Mouse (Mus musculus) MEL (cell line): ENCODE measurements at regions not wholly inside any gene's neighbourhood (a gene's known extent, or its start where the extent isn't known, plus 50 kb on each side); places are given as distances from the start of the nearest gene placed in this dataset.

ENCODE experiments used
- BHLHE40 ChIP-seq: IDR thresholded peaks from 2 replicates; pipeline ENCODE4 v1.6.1; 2012; ENCODE audit warnings: low read depth, mild to moderate bottlenecking, inconsistent platforms, low read length, improper control_type of control experiment, borderline replicate concordance
- CTCF ChIP-seq, 3 experiments: IDR thresholded peaks in 2 of 3; conservative IDR thresholded peaks in 1 of 3; 2 replicates each; pipeline ENCODE4 v1.5.1; 2011 to 2012; ENCODE audit warnings: low read length in 3 of 3, low read depth in 2 of 3, mild to moderate bottlenecking in 2 of 3, improper control_type of control experiment in 1 of 3, inconsistent platforms in 1 of 3, mixed read lengths in 1 of 3, moderate library complexity in 1 of 3; ENCODE audit not compliant: control insufficient read depth in 1 of 3, insufficient read depth in 1 of 3, poor library complexity in 1 of 3, severe bottlenecking in 1 of 3
- ELF1 ChIP-seq: IDR thresholded peaks from 2 replicates; pipeline ENCODE4 v1.6.1; 2014; ENCODE audit warnings: low read depth, mild to moderate bottlenecking, inconsistent platforms, low read length, improper control_type of control experiment, moderate library complexity
- EP300 ChIP-seq, 2 experiments: IDR thresholded peaks; 2 replicates each; pipeline ENCODE4 v1.6.1; 2011; ENCODE audit warnings: improper control_type of control experiment in 2 of 2, low read length in 2 of 2, low read depth in 1 of 2, mild to moderate bottlenecking in 1 of 2
- GATA1 ChIP-seq: IDR thresholded peaks from 2 replicates; pipeline ENCODE4 v1.6.1; 2011; ENCODE audit warnings: low read depth, low read length, improper control_type of control experiment
- MYC ChIP-seq: IDR thresholded peaks from 2 replicates; pipeline ENCODE4 v1.6.1; 2011; ENCODE audit warnings: low read depth, mild to moderate bottlenecking, low read length, improper control_type of control experiment, moderate library complexity
- POLR2A ChIP-seq, 2 experiments: IDR thresholded peaks; 2 replicates each; pipeline ENCODE4 v1.6.1; 2011 to 2012; ENCODE audit warnings: low read length in 2 of 2, mild to moderate bottlenecking in 2 of 2, control low read depth in 1 of 2, improper control_type of control experiment in 1 of 2, low read depth in 1 of 2, moderate library complexity in 1 of 2; ENCODE audit not compliant: control insufficient read depth in 1 of 2, insufficient read depth in 1 of 2, poor library complexity in 1 of 2
- POLR2AphosphoS5 ChIP-seq: IDR thresholded peaks from 2 replicates; pipeline ENCODE4 v1.6.1; 2012; ENCODE audit warnings: low read depth, borderline replicate concordance, mild to moderate bottlenecking, inconsistent platforms, low read length, moderate library complexity, mixed read lengths
- SIN3A ChIP-seq: IDR thresholded peaks from 2 replicates; pipeline ENCODE4 v1.6.1; 2012; ENCODE audit warnings: low read length, improper control_type of control experiment, inconsistent platforms

- TF ChIP-seq CTCF (IDR thresholded peaks at IDR 0.05 in 2 of 3, conservative IDR thresholded peaks at IDR 0.05 in 1 of 3; ENCODE audit: control insufficient read depth in 1 of 3, insufficient read depth in 1 of 3, low read depth in 2 of 3, low read length in 3 of 3, poor library complexity in 1 of 3, severe bottlenecking in 1 of 3) (no peak), POLR2A (IDR thresholded peaks at IDR 0.05; ENCODE audit: control insufficient read depth in 1 of 2, insufficient read depth in 1 of 2, low read depth in 1 of 2, low read length in 2 of 2, poor library complexity in 1 of 2) (no peak), ELF1 (no peak), EP300 (IDR thresholded peaks at IDR 0.05; ENCODE audit: low read depth in 1 of 2, low read length in 2 of 2) (no peak), BHLHE40 (no peak), GATA1 (no peak), SIN3A (no peak), POLR2AphosphoS5 (no peak), MYC (no peak)
Measured at GRCm38 (mm10) chr12:31136911-31137310, 63.2 kb downstream of the Fam110c start.
